Mouse (Mus musculus): Measurements from ENCODE around the gene Fyn. TPM values are rescaled to one million over a fixed set of nuclear protein-coding genes. Genes with fewer than 3 reads are reported as not detected.

Fyn gene
- polyA plus RNA-seq, 1 experiment = 76.1 TPM

GRCm38 (mm10) chr10:39349781-39350364, 18.8 kb upstream of the Fyn start:
- no peak for DNase-seq

DNA sequence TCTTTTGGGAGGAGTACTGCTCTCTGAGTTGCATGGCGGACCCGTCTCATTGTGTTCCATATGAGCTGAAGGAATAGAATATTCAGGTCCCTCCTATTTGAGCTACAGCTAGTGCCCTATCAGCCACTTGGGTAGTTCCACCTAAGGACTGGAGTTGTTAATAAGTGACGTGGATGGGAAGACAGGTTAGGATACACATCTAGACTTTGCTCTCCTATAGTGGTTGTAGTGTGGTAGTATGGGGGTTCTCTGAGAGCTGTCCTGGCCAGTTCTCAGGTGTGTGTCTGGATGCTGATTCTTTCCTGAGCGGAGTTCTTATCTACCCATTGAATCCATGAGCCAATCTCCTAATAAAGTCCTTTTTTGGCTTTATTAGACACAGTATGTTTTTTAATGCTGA, 4.5 kb upstream of the Fyn start:
- peaks cover 3% of the 10 kb centered on the region for H3K4me1 ChIP-seq (replicated peaks; ENCODE audit: control insufficient read depth, insufficient read depth, low read length)
- 96% methylated on average over 4 of the region's 4 CpGs for WGBS

More at GRCm38 (mm10) chr10:39349781-39350364, 18.8 kb upstream of the Fyn start:
- TF ChIP-seq POLR2A (IDR thresholded peaks at IDR 0.05; ENCODE audit: control insufficient read depth, extremely low read depth, insufficient read depth, low read length, poor library complexity) (no peak), CTCF (IDR thresholded peaks at IDR 0.05; ENCODE audit: borderline replicate concordance, control insufficient read depth, extremely low read depth, insufficient read depth, low read length, poor library complexity) (no peak)
- Histone ChIP-seq H3K36me3 (ENCODE audit: control insufficient read depth, insufficient read depth, low read length) (no peaks in the 10 kb centered on the region), H3K27ac (ENCODE audit: control insufficient read depth, insufficient read depth, low read length) (no peak overlapping the region), H3K4me3 (ENCODE audit: control insufficient read depth, insufficient read depth, low read length) (no peak overlapping the region), H3K27me3 (ENCODE audit: control insufficient read depth, insufficient read depth, low read length) (no peaks in the 10 kb centered on the region), H3K4me1 (replicated peaks; ENCODE audit: control insufficient read depth, insufficient read depth, low read length) (no peaks in the 10 kb centered on the region)
- 97% methylated on average over 14 of the region's 14 CpGs for WGBS

GRCm38 (mm10) chr10:39369502-39369931, 862 bp downstream of the Fyn start:
- Histone ChIP-seq H3K36me3 (ENCODE audit: control insufficient read depth, insufficient read depth, low read length) (no peaks in the 10 kb centered on the region), H3K4me1 (replicated peaks; ENCODE audit: control insufficient read depth, insufficient read depth, low read length) (peaks cover 14% of the 10 kb centered on the region), H3K4me3 (ENCODE audit: control insufficient read depth, insufficient read depth, low read length) (peak overlapping the region; percentile 72), H3K27me3 (ENCODE audit: control insufficient read depth, insufficient read depth, low read length) (no peaks in the 10 kb centered on the region), H3K27ac (ENCODE audit: control insufficient read depth, insufficient read depth, low read length) (peak overlapping the region; percentile 90)
- WGBS = under 1% methylated on average over 44 of the region's 44 CpGs
- TF ChIP-seq POLR2A (IDR thresholded peaks at IDR 0.05; ENCODE audit: control insufficient read depth, extremely low read depth, insufficient read depth, low read length, poor library complexity) (peak; percentile 95), CTCF (IDR thresholded peaks at IDR 0.05; ENCODE audit: borderline replicate concordance, control insufficient read depth, extremely low read depth, insufficient read depth, low read length, poor library complexity) (peak; percentile 74)
- DNase-seq = peak; percentile 97

More for the DNA sequence above, 4.5 kb upstream of the Fyn start:
- TF ChIP-seq CTCF (IDR thresholded peaks at IDR 0.05; ENCODE audit: borderline replicate concordance, control insufficient read depth, extremely low read depth, insufficient read depth, low read length, poor library complexity) (no peak), POLR2A (IDR thresholded peaks at IDR 0.05; ENCODE audit: control insufficient read depth, extremely low read depth, insufficient read depth, low read length, poor library complexity) (no peak)
- DNase-seq = no peak
- Histone ChIP-seq H3K27me3 (ENCODE audit: control insufficient read depth, insufficient read depth, low read length) (no peaks in the 10 kb centered on the region), H3K27ac (ENCODE audit: control insufficient read depth, insufficient read depth, low read length) (no peak overlapping the region), H3K4me3 (ENCODE audit: control insufficient read depth, insufficient read depth, low read length) (no peak overlapping the region), H3K36me3 (ENCODE audit: control insufficient read depth, insufficient read depth, low read length) (no peaks in the 10 kb centered on the region)

DNA sequence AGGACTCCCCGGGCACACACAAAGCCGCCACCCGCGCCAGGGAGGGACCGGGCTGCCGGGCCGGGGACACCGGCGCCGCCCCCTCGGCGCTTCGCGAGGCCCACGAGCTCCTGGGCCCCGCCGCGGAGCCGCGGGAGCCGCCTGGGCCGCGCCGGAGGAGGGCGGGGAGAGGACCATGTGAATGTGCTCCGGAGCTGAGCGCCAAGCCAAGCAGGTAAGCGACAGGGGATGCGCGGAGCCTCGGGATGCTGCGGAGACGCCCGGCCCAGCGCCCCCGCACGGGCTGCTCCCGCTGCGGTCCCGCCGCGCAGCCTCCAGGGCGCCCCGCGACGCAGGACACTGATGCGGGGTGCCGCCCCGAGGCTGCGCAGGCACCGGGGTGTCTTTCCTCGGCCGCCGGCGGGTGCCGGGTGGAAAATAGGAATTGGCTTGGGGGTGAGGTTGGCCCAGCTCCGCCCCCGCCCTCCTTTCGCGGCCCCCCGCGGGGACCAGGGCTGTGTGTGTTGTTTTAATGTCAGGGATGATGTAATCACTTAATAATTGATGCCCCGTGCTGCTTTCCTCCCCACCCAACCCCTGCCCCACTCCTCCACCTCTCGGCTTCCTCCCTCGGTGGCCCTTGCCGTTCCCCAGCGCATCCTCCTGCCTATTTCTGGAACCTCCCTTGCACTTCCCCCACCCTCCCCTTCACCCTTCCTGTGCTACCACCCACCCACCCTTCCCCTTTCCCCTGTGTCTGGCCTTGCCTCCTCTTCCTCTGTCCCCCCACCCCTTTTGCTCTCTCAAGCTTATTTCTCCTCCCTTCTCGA, 1.5 kb downstream of the Fyn start:
- Histone ChIP-seq H3K4me1 (replicated peaks; ENCODE audit: control insufficient read depth, insufficient read depth, low read length) (peaks cover 17% of the 10 kb centered on the region), H3K27ac (ENCODE audit: control insufficient read depth, insufficient read depth, low read length) (peak overlapping the region; percentile 90), H3K27me3 (ENCODE audit: control insufficient read depth, insufficient read depth, low read length) (no peaks in the 10 kb centered on the region), H3K4me3 (ENCODE audit: control insufficient read depth, insufficient read depth, low read length) (peak overlapping the region; percentile 72), H3K36me3 (ENCODE audit: control insufficient read depth, insufficient read depth, low read length) (no peaks in the 10 kb centered on the region)
- WGBS = under 1% methylated on average over 68 of the region's 68 CpGs
- DNase-seq = peak; percentile 67
- TF ChIP-seq CTCF (IDR thresholded peaks at IDR 0.05; ENCODE audit: borderline replicate concordance, control insufficient read depth, extremely low read depth, insufficient read depth, low read length, poor library complexity) = no peak
- no peak for TF ChIP-seq POLR2A (IDR thresholded peaks at IDR 0.05; ENCODE audit: control insufficient read depth, extremely low read depth, insufficient read depth, low read length, poor library complexity)

GRCm38 (mm10) chr10:39370786-39371221, 2.1 kb downstream of the Fyn start:
- H3K4me1 ChIP-seq (replicated peaks; ENCODE audit: control insufficient read depth, insufficient read depth, low read length) = peaks cover 17% of the 10 kb centered on the region
- peak; percentile 35 for DNase-seq

DNA sequence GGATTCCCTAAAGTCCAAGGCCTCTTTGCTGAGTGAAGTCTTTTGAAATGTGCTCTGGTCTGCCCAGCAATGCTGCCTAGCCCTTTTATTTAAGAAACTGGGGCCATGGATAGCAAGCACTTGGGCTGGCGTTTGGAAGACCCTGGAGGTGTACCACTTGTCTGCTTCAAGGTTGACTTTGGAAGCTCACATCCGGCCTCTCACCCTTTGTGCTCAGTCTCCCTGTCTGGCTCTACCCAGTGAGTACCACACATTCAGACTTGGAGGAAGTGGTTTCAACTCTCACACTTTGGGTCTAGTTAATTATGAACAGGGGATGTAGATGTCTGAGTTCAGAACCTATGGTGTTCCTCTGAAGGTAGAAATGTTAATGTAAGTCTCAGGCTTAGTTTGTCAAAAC, 2.8 kb downstream of the Fyn start:
- TF ChIP-seq POLR2A (IDR thresholded peaks at IDR 0.05; ENCODE audit: control insufficient read depth, extremely low read depth, insufficient read depth, low read length, poor library complexity) = 0 out of 2 replicates have a peak, but pooled peaks have one; percentile 25
- TF ChIP-seq CTCF (IDR thresholded peaks at IDR 0.05; ENCODE audit: borderline replicate concordance, control insufficient read depth, extremely low read depth, insufficient read depth, low read length, poor library complexity) = no peak
- DNase-seq = peak; percentile 65
- Histone ChIP-seq H3K4me1 (replicated peaks; ENCODE audit: control insufficient read depth, insufficient read depth, low read length) (peaks cover 20% of the 10 kb centered on the region), H3K27ac (ENCODE audit: control insufficient read depth, insufficient read depth, low read length) (peak overlapping the region; percentile 90), H3K4me3 (ENCODE audit: control insufficient read depth, insufficient read depth, low read length) (peak overlapping the region; percentile 20), H3K36me3 (ENCODE audit: control insufficient read depth, insufficient read depth, low read length) (no peaks in the 10 kb centered on the region), H3K27me3 (ENCODE audit: control insufficient read depth, insufficient read depth, low read length) (no peaks in the 10 kb centered on the region)
- WGBS = 0% methylated on average over 2 of the region's 2 CpGs

More at GRCm38 (mm10) chr10:39370786-39371221, 2.1 kb downstream of the Fyn start:
- Histone ChIP-seq H3K27ac (ENCODE audit: control insufficient read depth, insufficient read depth, low read length) (peak overlapping the region; percentile 90), H3K27me3 (ENCODE audit: control insufficient read depth, insufficient read depth, low read length) (no peaks in the 10 kb centered on the region), H3K36me3 (ENCODE audit: control insufficient read depth, insufficient read depth, low read length) (no peaks in the 10 kb centered on the region), H3K4me3 (ENCODE audit: control insufficient read depth, insufficient read depth, low read length) (peak overlapping the region; percentile 72)
- WGBS = 2% methylated on average over 8 of the region's 8 CpGs
- TF ChIP-seq CTCF (IDR thresholded peaks at IDR 0.05; ENCODE audit: borderline replicate concordance, control insufficient read depth, extremely low read depth, insufficient read depth, low read length, poor library complexity) (no peak), POLR2A (IDR thresholded peaks at IDR 0.05; ENCODE audit: control insufficient read depth, extremely low read depth, insufficient read depth, low read length, poor library complexity) (no peak)
